Mouse (Mus musculus) CH12.LX (cell line): ENCODE data around the gene Cnnm3. TPM values are rescaled to one million over a fixed set of nuclear protein-coding genes. Genes with fewer than 3 reads are reported as not detected.

Experiments used
- DNase-seq: peaks from one replicate; pipeline ENCODE4 v3.0.0-alpha.2; 2013; ENCODE audit errors: extremely low read depth
- H3K27ac ChIP-seq: 2 replicates; pipeline ENCODE4 v1.5.1; 2012; ENCODE audit warnings: low read depth, mild to moderate bottlenecking, control low read depth, moderate library complexity; ENCODE audit not compliant: insufficient read depth
- H3K27me3 ChIP-seq: replicated peaks from 2 replicates; pipeline ENCODE3; 2012; ENCODE audit warnings: inconsistent platforms
- H3K36me3 ChIP-seq, 2 experiments: replicated peaks in 1 of 2; 2 replicates each; pipeline versions ENCODE3 to v1.6.1; 2012; ENCODE audit warnings: inconsistent platforms in 1 of 2, low read length in 1 of 2, mild to moderate bottlenecking in 1 of 2, mixed read lengths in 1 of 2, moderate library complexity in 1 of 2; ENCODE audit not compliant: control insufficient read depth in 1 of 2, insufficient read depth in 1 of 2
- H3K4me1 ChIP-seq, 2 experiments: 2 replicates each; pipeline ENCODE4 v1.6.1; 2012; ENCODE audit warnings: inconsistent platforms in 1 of 2, moderate library complexity in 1 of 2; ENCODE audit not compliant: insufficient read depth in 2 of 2, control insufficient read depth in 1 of 2
- H3K4me2 ChIP-seq: 2 replicates; pipeline ENCODE4 v1.6.1; 2012; ENCODE audit warnings: low read depth, mild to moderate bottlenecking, control low read depth; ENCODE audit not compliant: poor library complexity, insufficient read depth, severe bottlenecking
- H3K4me3 ChIP-seq, 3 experiments: fragments of 150-350 bp in 1 of 3; sonication (generic) in 1 of 3; replicated peaks in 1 of 3; 2 replicates each; pipeline versions ENCODE3 to v1.5.1; 2011 to 2012; ENCODE audit warnings: low read depth in 2 of 3, low read length in 2 of 3, mild to moderate bottlenecking in 2 of 3, moderate library complexity in 2 of 3, control low read depth in 1 of 3, improper control_type of control experiment in 1 of 3, inconsistent platforms in 1 of 3, mixed read lengths in 1 of 3; ENCODE audit not compliant: poor library complexity in 1 of 3
- H3K79me2 ChIP-seq: replicated peaks from 2 replicates; pipeline ENCODE4 v1.6.1; 2012; ENCODE audit warnings: mild to moderate bottlenecking, moderate library complexity; ENCODE audit not compliant: control insufficient read depth, poor library complexity, insufficient read depth, severe bottlenecking; ENCODE audit errors: extremely low read depth
- H3K9ac ChIP-seq: 2 replicates; pipeline ENCODE4 v1.6.1; 2012; ENCODE audit warnings: low read depth, mild to moderate bottlenecking, control low read depth, moderate library complexity; ENCODE audit not compliant: insufficient read depth
- H3K9me3 ChIP-seq: replicated peaks from 2 replicates; pipeline ENCODE3; 2012; ENCODE audit warnings: low read length, inconsistent platforms, mixed read lengths
- BHLHE40 ChIP-seq: IDR thresholded peaks from 2 replicates; pipeline ENCODE4 v1.6.1; 2011; ENCODE audit warnings: mild to moderate bottlenecking, low read depth, low read length, improper control_type of control experiment
- CTCF ChIP-seq, 2 experiments: IDR thresholded peaks in 1 of 2; conservative IDR thresholded peaks in 1 of 2; 2 replicates each; pipeline ENCODE4 v1.5.1; 2011 to 2012; ENCODE audit warnings: low read depth in 2 of 2, low read length in 2 of 2, improper control_type of control experiment in 1 of 2, inconsistent platforms in 1 of 2, mild to moderate bottlenecking in 1 of 2, moderate library complexity in 1 of 2
- ELF1 ChIP-seq: IDR thresholded peaks from 2 replicates; pipeline ENCODE4 v1.6.1; 2014; ENCODE audit warnings: low read depth, mild to moderate bottlenecking, inconsistent platforms, low read length, improper control_type of control experiment
- EP300 ChIP-seq: IDR thresholded peaks from 2 replicates; pipeline ENCODE4 v1.6.1; 2011; ENCODE audit warnings: low read length, improper control_type of control experiment
- IRF4 ChIP-seq: IDR thresholded peaks from 2 replicates; pipeline ENCODE4 v1.6.1; 2014; ENCODE audit warnings: low read depth, mild to moderate bottlenecking, inconsistent platforms, low read length, improper control_type of control experiment
- MAFK ChIP-seq: IDR thresholded peaks from 2 replicates; pipeline ENCODE4 v1.6.1; 2011; ENCODE audit warnings: low read length, improper control_type of control experiment; ENCODE audit not compliant: insufficient replicate concordance
- MYC ChIP-seq: IDR thresholded peaks from 2 replicates; pipeline ENCODE4 v1.6.1; 2011; ENCODE audit warnings: low read depth, mild to moderate bottlenecking, improper control_type of control experiment, low read length
- NELFE ChIP-seq: IDR thresholded peaks from 2 replicates; pipeline ENCODE4 v1.6.1; 2011; ENCODE audit warnings: low read depth, low read length, improper control_type of control experiment
- POLR2AphosphoS2 ChIP-seq: IDR thresholded peaks from 2 replicates; pipeline ENCODE4 v1.6.1; 2011; ENCODE audit warnings: low read depth, low read length, improper control_type of control experiment
- RCOR1 ChIP-seq: conservative IDR thresholded peaks from 2 replicates; pipeline ENCODE4 v1.6.1; 2012; ENCODE audit warnings: low read depth, mild to moderate bottlenecking, inconsistent platforms, low read length, improper control_type of control experiment
- SIN3A ChIP-seq: IDR thresholded peaks from 2 replicates; pipeline ENCODE4 v1.6.1; 2012; ENCODE audit warnings: low read length, improper control_type of control experiment, inconsistent platforms
- SMC3 ChIP-seq: IDR thresholded peaks from 2 replicates; pipeline ENCODE4 v1.6.1; 2011; ENCODE audit warnings: low read depth, low read length, improper control_type of control experiment
- UBTF ChIP-seq: IDR thresholded peaks from 2 replicates; pipeline ENCODE4 v1.6.1; 2012; ENCODE audit warnings: low read depth, mild to moderate bottlenecking, inconsistent platforms, low read length, improper control_type of control experiment, moderate library complexity
- USF1 ChIP-seq: IDR thresholded peaks from 2 replicates; pipeline ENCODE4 v1.6.1; 2014; ENCODE audit warnings: low read depth, mild to moderate bottlenecking, inconsistent platforms, low read length, improper control_type of control experiment
- ZKSCAN1 ChIP-seq: IDR thresholded peaks from 2 replicates; pipeline ENCODE4 v1.6.1; 2012; ENCODE audit warnings: low read depth, inconsistent platforms, low read length, improper control_type of control experiment, borderline replicate concordance
- ZMIZ1 ChIP-seq: IDR thresholded peaks from 2 replicates; pipeline ENCODE4 v1.6.1; 2012; ENCODE audit warnings: low read depth, mild to moderate bottlenecking, inconsistent platforms, low read length, improper control_type of control experiment
- dilution Hi-C: fragments of 300-500 bp; cut with MboI; formaldehyde crosslinking; loops from 2 replicates; pipeline ENCODE4 v1.14.3; 2020; ENCODE audit warnings: low sequenced_read_pairs; ENCODE audit not compliant: extremely low pct_unique_long_range_greater_than_20kb, extremely low pct_ligation_motif_present
- in situ Hi-C: fragments of 300-500 bp; cut with MboI; formaldehyde crosslinking; loops from 3 replicates; pipeline ENCODE4 v1.14.3; 2019; ENCODE audit warnings: low sequenced_read_pairs, low pct_ligation_motif_present, low pct_unique_long_range_greater_than_20kb, mixed read lengths
- polyA plus RNA-seq: library from polyadenylated mRNA; unstranded; fragments of >175 nt; gene quantifications from 2 replicates; pipeline ENCODE4 v1.2.1, GENCODE M21; 2012; ENCODE audit warnings: low read depth; ENCODE audit not compliant: insufficient read length
- total RNA-seq, 2 experiments: library from RNA; depleted of rRNA; stranded (reverse); fragments of 300-350 nt in 1 of 2; fragments of >200 nt in 1 of 2; gene quantifications; 2 replicates each; pipeline ENCODE4 v1.2.3; 2012 to 2014

Gene Cnnm3
- total and polyA plus RNA-seq, 3 experiments, result 3.0 to 9.2 (median 8.8) TPM

GRCm38 (mm10) chr1:36558031-36558993 is 46.6 kb downstream of the Cnnm3 start, which contains the start of gene Sema4c:
Gene Sema4c (minus strand): TSS chr1:36558349.
- H3K4me1 ChIP-seq, result peaks cover 14 to 58% of the 10 kb centered on the region in 2 experiments
- H3K27ac ChIP-seq, result no peak within 1 kb of the TSS
- in situ Hi-C loops (loop anchor here (5.0 kb wide), 1 partner anchor 74 kb away; no protein-coding TSS in a partner anchor), dilution Hi-C loops (no loop called here)
- peak; percentile 29 for DNase-seq
- peak within 1 kb of the TSS; percentile 15 for H3K9ac ChIP-seq
- peak within 1 kb of the TSS; percentile 58 to 77 (median 71) for H3K4me3 ChIP-seq
- TF ChIP-seq ZKSCAN1 (no peak), UBTF (0 out of 2 replicates have a peak, but pooled peaks have one; percentile 64), SIN3A (no peak), CTCF (conservative IDR thresholded peaks at IDR 0.05 in 1 of 2, IDR thresholded peaks at IDR 0.05 in 1 of 2; ENCODE audit: low read depth in 2 of 2, low read length in 2 of 2) (no peak), NELFE (no peak), MAFK (no peak), BHLHE40 (peak; percentile 19; the same call in 1 of the 2 replicates), SMC3 (no peak)
- TF ChIP-seq, all 38 proteins: peak for 2
- H3K4me2 ChIP-seq, result peak within 1 kb of the TSS; percentile 97
- peaks cover 38% of the 10 kb centered on the region for H3K27me3 ChIP-seq
- no peaks in the 10 kb centered on the region for H3K9me3 ChIP-seq
- no peaks in the 10 kb centered on the region for H3K79me2 ChIP-seq
- H3K36me3 ChIP-seq, result peaks cover under 1 to 3% of the 10 kb centered on the region in 2 experiments

DNA sequence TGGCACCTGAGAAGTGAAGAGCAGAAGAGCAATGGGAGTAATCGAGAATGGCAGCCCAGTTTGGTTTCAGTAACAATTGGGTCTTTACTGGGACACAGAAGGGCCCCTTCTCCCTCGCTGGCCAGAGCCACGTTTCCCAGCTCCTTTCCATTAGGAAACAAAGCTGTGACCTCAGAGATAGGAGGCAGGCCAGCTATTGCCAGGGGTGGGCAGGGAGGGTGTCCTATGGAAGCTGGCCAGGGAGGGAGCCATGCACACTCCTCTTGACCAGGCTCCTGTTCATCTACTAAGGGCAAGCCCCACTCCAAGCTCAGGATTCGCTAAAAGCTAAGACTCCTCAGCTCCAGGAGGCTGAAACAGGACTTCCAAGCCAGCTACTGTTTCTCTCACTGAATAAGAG is 47.6 kb downstream of the Cnnm3 start:
- no peak overlapping the region for H3K27ac ChIP-seq
- TF ChIP-seq ZMIZ1 (no peak), RCOR1 (no peak), POLR2AphosphoS2 (no peak), IRF4 (no peak), EP300 (no peak), ELF1 (no peak), MYC (no peak), ZKSCAN1 (no peak), USF1 (no peak)
- no peaks in the 10 kb centered on the region for H3K9me3 ChIP-seq
- in situ Hi-C loops, result loop anchor here (5.0 kb wide), 1 partner anchor 73 kb away; no protein-coding TSS in a partner anchor
- no peaks in the 10 kb centered on the region for H3K79me2 ChIP-seq
- H3K4me2 ChIP-seq, result no peak overlapping the region; the same call in 1 of the 2 replicates
- H3K9ac ChIP-seq, result no peak overlapping the region
- no peaks in the 10 kb centered on the region for H3K36me3 ChIP-seq
- DNase-seq, result no peak
- peaks cover 18 to 65% of the 10 kb centered on the region in 2 experiments for H3K4me1 ChIP-seq
- H3K4me3 ChIP-seq, result no peak overlapping the region
- dilution Hi-C loops, result no loop called here
- peaks cover 38% of the 10 kb centered on the region for H3K27me3 ChIP-seq
